Mouse (Mus musculus): Measurements from ENCODE around the gene Angptl2. TPM values are rescaled to one million over a fixed set of nuclear protein-coding genes. Genes with fewer than 3 reads are reported as not detected.

The Angptl2 gene
- polyA plus RNA-seq, 1 experiment from 2014 or later = 31.5 TPM

GRCm38 (mm10) chr2:33179171-33179929, 36.5 kb upstream of the Angptl2 start:
- Histone ChIP-seq H3K36me3 (no peaks in the 10 kb centered on the region), H3K4me1 (peaks cover 34% of the 10 kb centered on the region), H3K27me3 (no peaks in the 10 kb centered on the region), H3K9ac (replicated peaks) (no peak overlapping the region; the same call in 1 of the 2 replicates), H3K4me2 (replicated peaks) (no peak overlapping the region), H3K4me3 (no peak overlapping the region), H3K27ac (replicated peaks) (peak overlapping the region; percentile 10; the same call in 1 of the 2 replicates), H3K9me3 (no peaks in the 10 kb centered on the region)
- 63% methylated on average over 14 of the region's 14 CpGs for WGBS
- ATAC-seq (ENCODE audit: low FRiP score, low read depth) = no peak

DNA sequence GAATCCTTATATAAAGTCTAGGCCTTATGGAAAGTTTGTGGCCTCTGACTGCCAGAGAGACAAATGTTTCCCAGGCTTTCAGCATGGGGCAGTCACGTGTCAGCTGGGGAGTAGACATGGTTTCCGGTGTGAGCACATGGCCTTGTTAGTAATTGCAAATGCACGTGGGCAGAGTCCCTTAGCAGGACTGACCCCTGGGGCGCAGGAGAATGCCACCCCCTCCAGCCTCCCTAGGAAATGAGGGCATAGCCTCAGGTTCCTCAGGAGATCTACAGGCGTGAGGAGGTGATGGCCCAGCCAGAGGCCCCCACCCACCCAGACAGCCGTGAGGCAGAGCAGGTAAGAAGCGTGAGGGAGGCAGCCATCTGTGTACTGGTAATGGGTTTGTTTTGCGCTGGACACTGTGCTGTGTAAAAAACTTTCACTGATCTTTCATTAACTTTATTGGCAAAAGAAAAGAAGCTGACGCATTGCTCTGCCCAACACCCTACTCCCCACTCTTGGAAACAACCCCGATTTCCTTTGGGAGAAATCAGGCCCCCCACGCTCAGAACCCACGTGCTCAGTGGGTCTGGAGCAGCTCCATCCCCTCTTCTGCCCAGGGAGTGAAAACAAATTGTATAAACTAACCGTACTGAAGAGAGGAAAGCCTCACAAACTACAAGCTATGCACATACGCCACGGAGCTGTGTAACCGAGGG, 35.8 kb upstream of the Angptl2 start:
- WGBS = 62% methylated on average over 16 of the region's 16 CpGs
- H3K27ac ChIP-seq (replicated peaks) = 0 out of 2 replicates have a peak overlapping the region, but pooled peaks have one; percentile 26
- no peak overlapping the region for H3K9ac ChIP-seq (replicated peaks)
- peaks cover 34% of the 10 kb centered on the region for H3K4me1 ChIP-seq
- H3K4me2 ChIP-seq (replicated peaks) = no peak overlapping the region
- no peaks in the 10 kb centered on the region for H3K27me3 ChIP-seq
- ATAC-seq (ENCODE audit: low FRiP score, low read depth) = no peak
- no peak overlapping the region for H3K4me3 ChIP-seq
- H3K9me3 ChIP-seq = no peaks in the 10 kb centered on the region
- no peaks in the 10 kb centered on the region for H3K36me3 ChIP-seq

- 94% methylated on average over 7 of the region's 7 CpGs for WGBS
- ATAC-seq (ENCODE audit: low FRiP score, low read depth) = no peak
- no peaks in the 10 kb centered on the region for H3K36me3 ChIP-seq
- H3K4me2 ChIP-seq (replicated peaks) = no peak overlapping the region
- no peak overlapping the region for H3K9ac ChIP-seq (replicated peaks)
- no peaks in the 10 kb centered on the region for H3K9me3 ChIP-seq
- no peak overlapping the region for H3K4me3 ChIP-seq
- no peaks in the 10 kb centered on the region for H3K27me3 ChIP-seq
- peaks cover 24% of the 10 kb centered on the region for H3K4me1 ChIP-seq
- no peak overlapping the region for H3K27ac ChIP-seq (replicated peaks)
These were observed 32.5 kb upstream of the Angptl2 start for GRCm38 (mm10) chr2:33183321-33183720.

GRCm38 (mm10) chr2:33184641-33185040, 31.2 kb upstream of the Angptl2 start:
- no peaks in the 10 kb centered on the region for H3K27me3 ChIP-seq
- H3K9ac ChIP-seq (replicated peaks) = no peak overlapping the region
- no peak overlapping the region for H3K4me2 ChIP-seq (replicated peaks)
- 88% methylated on average over 10 of the region's 10 CpGs for WGBS
- H3K27ac ChIP-seq (replicated peaks) = no peak overlapping the region
- H3K9me3 ChIP-seq = no peaks in the 10 kb centered on the region
- H3K4me3 ChIP-seq = no peak overlapping the region
- no peak for ATAC-seq (ENCODE audit: low FRiP score, low read depth)
- H3K36me3 ChIP-seq = no peaks in the 10 kb centered on the region
- H3K4me1 ChIP-seq = peaks cover 11% of the 10 kb centered on the region

- H3K4me1 ChIP-seq = peaks cover 9% of the 10 kb centered on the region
- no peaks in the 10 kb centered on the region for H3K27me3 ChIP-seq
- H3K27ac ChIP-seq (replicated peaks) = no peak overlapping the region
- H3K36me3 ChIP-seq = no peaks in the 10 kb centered on the region
- ATAC-seq (ENCODE audit: low FRiP score, low read depth) = no peak
- no peak overlapping the region for H3K4me3 ChIP-seq
- H3K4me2 ChIP-seq (replicated peaks) = no peak overlapping the region
- WGBS = 84% methylated on average over 7 of the region's 7 CpGs
- no peaks in the 10 kb centered on the region for H3K9me3 ChIP-seq
- no peak overlapping the region for H3K9ac ChIP-seq (replicated peaks)
These were observed 30.6 kb upstream of the Angptl2 start for GRCm38 (mm10) chr2:33185258-33185657.

GRCm38 (mm10) chr2:33186505-33186904, 29.4 kb upstream of the Angptl2 start:
- no peaks in the 10 kb centered on the region for H3K27me3 ChIP-seq
- no peak overlapping the region for H3K4me3 ChIP-seq
- H3K27ac ChIP-seq (replicated peaks) = no peak overlapping the region
- H3K9ac ChIP-seq (replicated peaks) = no peak overlapping the region
- no peaks in the 10 kb centered on the region for H3K36me3 ChIP-seq
- 88% methylated on average over 7 of the region's 7 CpGs for WGBS
- no peaks in the 10 kb centered on the region for H3K9me3 ChIP-seq
- ATAC-seq (ENCODE audit: low FRiP score, low read depth) = no peak
- peaks cover 5% of the 10 kb centered on the region for H3K4me1 ChIP-seq
- no peak overlapping the region for H3K4me2 ChIP-seq (replicated peaks)

DNA sequence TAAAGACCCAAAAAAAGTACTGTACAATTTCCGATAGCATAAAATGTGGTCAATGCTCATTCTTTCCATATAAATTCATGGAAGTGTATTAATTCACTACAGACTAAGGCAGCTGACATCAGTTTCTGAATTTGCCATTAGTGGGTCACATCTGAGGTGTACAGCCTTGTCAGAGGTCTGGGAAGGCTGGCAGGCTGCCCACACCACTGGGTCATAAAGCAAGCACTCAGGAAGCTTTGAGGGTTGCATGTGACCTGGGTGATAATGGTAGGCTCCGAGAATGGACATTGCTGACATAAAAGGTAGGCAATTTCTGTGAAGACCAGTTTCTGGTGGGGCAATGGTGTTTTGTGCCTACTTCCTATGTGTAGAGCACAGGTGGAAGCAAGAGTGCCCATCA, 28.0 kb upstream of the Angptl2 start:
- no peak overlapping the region for H3K4me2 ChIP-seq (replicated peaks)
- H3K27ac ChIP-seq (replicated peaks) = no peak overlapping the region
- no peak for ATAC-seq (ENCODE audit: low FRiP score, low read depth)
- H3K4me3 ChIP-seq = no peak overlapping the region
- no peaks in the 10 kb centered on the region for H3K9me3 ChIP-seq
- no peaks in the 10 kb centered on the region for H3K36me3 ChIP-seq
- no peaks in the 10 kb centered on the region for H3K27me3 ChIP-seq
- 94% methylated on average over 2 of the region's 2 CpGs for WGBS
- H3K4me1 ChIP-seq = peaks cover 5% of the 10 kb centered on the region
- H3K9ac ChIP-seq (replicated peaks) = no peak overlapping the region

- Histone ChIP-seq H3K36me3 (no peaks in the 10 kb centered on the region), H3K4me3 (no peak overlapping the region), H3K27ac (replicated peaks) (no peak overlapping the region), H3K4me1 (peaks cover 5% of the 10 kb centered on the region), H3K9me3 (no peaks in the 10 kb centered on the region), H3K27me3 (no peaks in the 10 kb centered on the region), H3K9ac (replicated peaks) (no peak overlapping the region), H3K4me2 (replicated peaks) (no peak overlapping the region)
- 74% methylated on average over 6 of the region's 6 CpGs for WGBS
- ATAC-seq (ENCODE audit: low FRiP score, low read depth) = no peak
These were observed 26.8 kb upstream of the Angptl2 start for GRCm38 (mm10) chr2:33188925-33189670.

DNA sequence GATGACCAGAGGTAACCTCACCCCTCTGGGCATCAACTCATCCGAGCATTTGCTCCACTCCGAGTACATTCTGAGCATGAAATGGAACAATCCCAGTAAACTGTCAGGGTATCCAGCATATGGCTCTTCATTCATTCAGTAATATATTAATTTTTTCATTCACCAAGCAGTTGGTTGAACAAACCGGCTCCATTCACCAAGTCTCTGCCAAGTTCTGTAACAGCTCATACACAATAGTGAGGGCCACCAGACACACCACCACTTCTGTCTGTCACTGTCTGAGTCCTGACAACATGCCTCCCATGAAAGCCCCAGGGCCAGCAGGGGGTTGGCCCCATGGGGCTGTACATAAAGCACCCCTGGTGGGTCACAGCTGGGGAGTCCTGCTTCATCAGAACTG, 25.9 kb upstream of the Angptl2 start:
- H3K9ac ChIP-seq (replicated peaks) = no peak overlapping the region
- no peak overlapping the region for H3K27ac ChIP-seq (replicated peaks)
- no peak overlapping the region for H3K4me2 ChIP-seq (replicated peaks)
- H3K4me3 ChIP-seq = no peak overlapping the region
- peaks cover 5% of the 10 kb centered on the region for H3K4me1 ChIP-seq
- 77% methylated on average over 3 of the region's 3 CpGs for WGBS
- no peaks in the 10 kb centered on the region for H3K36me3 ChIP-seq
- H3K9me3 ChIP-seq = no peaks in the 10 kb centered on the region
- no peak for ATAC-seq (ENCODE audit: low FRiP score, low read depth)
- no peaks in the 10 kb centered on the region for H3K27me3 ChIP-seq

DNA sequence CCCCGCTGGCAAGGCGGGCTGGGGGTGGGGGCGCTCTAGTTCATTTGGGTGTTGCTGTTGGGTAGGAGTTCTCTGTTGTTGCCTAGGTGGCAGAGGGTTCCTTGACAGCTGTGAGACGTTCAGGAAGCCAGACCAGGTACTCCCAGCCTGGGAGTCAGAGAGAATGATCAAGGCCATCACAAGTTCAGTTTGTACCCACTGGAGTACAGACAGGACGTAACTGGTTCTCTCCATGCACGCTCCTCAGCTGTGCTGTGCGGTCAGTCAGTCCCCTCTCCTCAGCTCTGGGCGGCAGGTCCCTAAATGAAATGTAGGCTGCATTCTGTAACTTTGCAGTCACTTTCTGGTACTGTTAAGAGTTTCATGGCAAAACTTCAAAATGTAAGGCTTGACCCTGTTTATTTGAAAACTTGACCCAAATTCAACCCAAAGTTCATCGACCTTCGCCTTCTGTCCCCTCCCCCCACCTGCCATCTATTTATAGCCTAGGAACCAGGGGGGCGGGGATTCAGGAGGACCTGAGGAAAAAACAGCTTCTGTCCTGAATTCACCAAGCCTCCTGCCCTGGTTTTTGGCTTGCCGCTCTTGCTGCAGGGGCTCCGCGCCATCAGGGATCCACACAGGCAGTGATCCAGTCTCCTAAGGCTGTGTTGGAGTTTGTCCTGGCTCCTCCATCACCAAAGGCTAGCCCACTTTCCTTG, 15.4 kb upstream of the Angptl2 start:
- no peak overlapping the region for H3K4me2 ChIP-seq (replicated peaks)
- H3K36me3 ChIP-seq = no peaks in the 10 kb centered on the region
- H3K4me1 ChIP-seq = peaks cover 13% of the 10 kb centered on the region
- H3K9me3 ChIP-seq = no peaks in the 10 kb centered on the region
- H3K27ac ChIP-seq (replicated peaks) = no peak overlapping the region
- 74% methylated on average over 14 of the region's 14 CpGs for WGBS
- no peak for ATAC-seq (ENCODE audit: low FRiP score, low read depth)
- H3K9ac ChIP-seq (replicated peaks) = no peak overlapping the region
- no peak overlapping the region for H3K4me3 ChIP-seq
- no peaks in the 10 kb centered on the region for H3K27me3 ChIP-seq

GRCm38 (mm10) chr2:33203284-33203683, 12.6 kb upstream of the Angptl2 start:
- Histone ChIP-seq H3K36me3 (no peaks in the 10 kb centered on the region), H3K4me1 (peaks cover 30% of the 10 kb centered on the region), H3K4me2 (replicated peaks) (no peak overlapping the region), H3K27ac (replicated peaks) (peak overlapping the region; percentile 43; the same call in 1 of the 2 replicates), H3K4me3 (no peak overlapping the region), H3K27me3 (no peaks in the 10 kb centered on the region), H3K9ac (replicated peaks) (no peak overlapping the region), H3K9me3 (no peaks in the 10 kb centered on the region)
- ATAC-seq (ENCODE audit: low FRiP score, low read depth) = no peak
- 63% methylated on average over 6 of the region's 6 CpGs for WGBS
